Mouse (Mus musculus) MEL (cell line): ENCODE measurements around the gene Phf5a. TPM values are rescaled to one million over a fixed set of nuclear protein-coding genes. Genes with fewer than 3 reads are reported as not detected.

Source experiments
- DNase-seq: peaks from one replicate; pipeline ENCODE4 v3.0.0; 2011; ENCODE audit warnings: low read depth, low spot score
- H3K27ac ChIP-seq: 2 replicates; pipeline ENCODE4 v1.5.1; 2012; ENCODE audit warnings: low read depth, mild to moderate bottlenecking, control low read depth, low read length, moderate library complexity; ENCODE audit not compliant: control insufficient read depth
- H3K27me3 ChIP-seq, 2 experiments: fragments of 150-350 bp in 1 of 2; sonication (generic) in 1 of 2; 2 replicates each; pipeline ENCODE4 v1.6.1; 2012; ENCODE audit warnings: low read length in 2 of 2, mild to moderate bottlenecking in 2 of 2, improper control_type of control experiment in 1 of 2, moderate library complexity in 1 of 2; ENCODE audit not compliant: insufficient read depth in 2 of 2, control insufficient read depth in 1 of 2
- H3K36me3 ChIP-seq, 2 experiments: 2 replicates each; pipeline ENCODE4 v1.6.1; 2012 to 2014; ENCODE audit warnings: low read length in 2 of 2, improper control_type of control experiment in 1 of 2, inconsistent platforms in 1 of 2, mild to moderate bottlenecking in 1 of 2; ENCODE audit not compliant: insufficient read depth in 2 of 2, control insufficient read depth in 1 of 2
- H3K4me1 ChIP-seq, 2 experiments: fragments of 150-350 bp in 1 of 2; sonication (generic) in 1 of 2; 2 replicates each; pipeline ENCODE4 v1.6.1; 2012; ENCODE audit warnings: low read length in 2 of 2, improper control_type of control experiment in 1 of 2, mild to moderate bottlenecking in 1 of 2; ENCODE audit not compliant: insufficient read depth in 2 of 2, control insufficient read depth in 1 of 2
- H3K4me3 ChIP-seq, 2 experiments: fragments of 150-350 bp in 1 of 2; sonication (generic) in 1 of 2; 2 replicates each; pipeline ENCODE4 v1.5.1; 2012; ENCODE audit warnings: low read depth in 2 of 2, low read length in 2 of 2, mild to moderate bottlenecking in 2 of 2, moderate library complexity in 2 of 2, control low read depth in 1 of 2, improper control_type of control experiment in 1 of 2; ENCODE audit not compliant: control insufficient read depth in 1 of 2, insufficient read depth in 1 of 2
- H3K79me2 ChIP-seq: 2 replicates; pipeline ENCODE4 v1.6.1; 2012; ENCODE audit warnings: mild to moderate bottlenecking, low read length, moderate library complexity; ENCODE audit not compliant: control insufficient read depth, poor library complexity, insufficient read depth
- H3K9ac ChIP-seq: 2 replicates; pipeline ENCODE4 v1.6.1; 2012; ENCODE audit warnings: low read depth, mild to moderate bottlenecking, control low read depth, low read length, moderate library complexity; ENCODE audit not compliant: control insufficient read depth, poor library complexity, severe bottlenecking
- H3K9me3 ChIP-seq: fragments of 150-350 bp; sonication (generic); replicated peaks from 2 replicates; pipeline ENCODE4 v1.6.1; 2012; ENCODE audit warnings: mild to moderate bottlenecking, low read length, improper control_type of control experiment, moderate library complexity; ENCODE audit not compliant: insufficient read depth
- CTCF ChIP-seq, 3 experiments: IDR thresholded peaks in 2 of 3; conservative IDR thresholded peaks in 1 of 3; 2 replicates each; pipeline ENCODE4 v1.5.1; 2011 to 2012; ENCODE audit warnings: low read length in 3 of 3, low read depth in 2 of 3, mild to moderate bottlenecking in 2 of 3, improper control_type of control experiment in 1 of 3, inconsistent platforms in 1 of 3, mixed read lengths in 1 of 3, moderate library complexity in 1 of 3; ENCODE audit not compliant: control insufficient read depth in 1 of 3, insufficient read depth in 1 of 3, poor library complexity in 1 of 3, severe bottlenecking in 1 of 3
- E2F4 ChIP-seq: IDR thresholded peaks from 2 replicates; pipeline ENCODE4 v1.6.1; 2011; ENCODE audit warnings: low read depth, low read length, improper control_type of control experiment, borderline replicate concordance
- ELF1 ChIP-seq: IDR thresholded peaks from 2 replicates; pipeline ENCODE4 v1.6.1; 2014; ENCODE audit warnings: low read depth, mild to moderate bottlenecking, inconsistent platforms, low read length, improper control_type of control experiment, moderate library complexity
- EP300 ChIP-seq, 2 experiments: IDR thresholded peaks; 2 replicates each; pipeline ENCODE4 v1.6.1; 2011; ENCODE audit warnings: improper control_type of control experiment in 2 of 2, low read length in 2 of 2, low read depth in 1 of 2, mild to moderate bottlenecking in 1 of 2
- ETS1 ChIP-seq: IDR thresholded peaks from 2 replicates; pipeline ENCODE4 v1.6.1; 2012; ENCODE audit warnings: low read depth, mild to moderate bottlenecking, inconsistent platforms, low read length, improper control_type of control experiment, moderate library complexity
- GATA1 ChIP-seq: IDR thresholded peaks from 2 replicates; pipeline ENCODE4 v1.6.1; 2011; ENCODE audit warnings: low read depth, low read length, improper control_type of control experiment
- HCFC1 ChIP-seq: IDR thresholded peaks from 2 replicates; pipeline ENCODE4 v1.6.1; 2012; ENCODE audit warnings: low read depth, mild to moderate bottlenecking, inconsistent platforms, low read length, improper control_type of control experiment, moderate library complexity
- JUND ChIP-seq: IDR thresholded peaks from 2 replicates; pipeline ENCODE4 v1.6.1; 2011; ENCODE audit warnings: low read depth, mild to moderate bottlenecking, improper control_type of control experiment, low read length
- MAFK ChIP-seq: IDR thresholded peaks from 2 replicates; pipeline ENCODE4 v1.6.1; 2011; ENCODE audit warnings: low read depth, mild to moderate bottlenecking, low read length, improper control_type of control experiment, borderline replicate concordance
- MAX ChIP-seq: IDR thresholded peaks from 2 replicates; pipeline ENCODE4 v1.6.1; 2011; ENCODE audit warnings: low read length, improper control_type of control experiment
- MAZ ChIP-seq: IDR thresholded peaks from 2 replicates; pipeline ENCODE4 v1.6.1; 2012; ENCODE audit warnings: low read depth, mild to moderate bottlenecking, inconsistent platforms, low read length, improper control_type of control experiment
- MEF2A ChIP-seq: IDR thresholded peaks from 2 replicates; pipeline ENCODE4 v1.6.1; 2014; ENCODE audit warnings: low read depth, mild to moderate bottlenecking, inconsistent platforms, low read length, improper control_type of control experiment; ENCODE audit not compliant: poor library complexity, insufficient replicate concordance, severe bottlenecking; ENCODE audit errors: extremely low read depth
- MXI1 ChIP-seq: IDR thresholded peaks from 2 replicates; pipeline ENCODE4 v1.6.1; 2011; ENCODE audit warnings: mild to moderate bottlenecking, low read depth, low read length, improper control_type of control experiment
- MYB ChIP-seq: IDR thresholded peaks from 2 replicates; pipeline ENCODE4 v1.6.1; 2011; ENCODE audit warnings: mild to moderate bottlenecking, low read depth, low read length, improper control_type of control experiment
- MYC ChIP-seq: IDR thresholded peaks from 2 replicates; pipeline ENCODE4 v1.6.1; 2011; ENCODE audit warnings: low read depth, mild to moderate bottlenecking, low read length, improper control_type of control experiment, moderate library complexity
- NELFE ChIP-seq: IDR thresholded peaks from 2 replicates; pipeline ENCODE4 v1.6.1; 2011; ENCODE audit warnings: low read depth, low read length, improper control_type of control experiment
- NRF1 ChIP-seq: IDR thresholded peaks from 2 replicates; pipeline ENCODE4 v1.6.1; 2014; ENCODE audit warnings: low read depth, mild to moderate bottlenecking, inconsistent platforms, low read length, improper control_type of control experiment, moderate library complexity; ENCODE audit not compliant: poor library complexity, insufficient read depth, severe bottlenecking
- POLR2A ChIP-seq, 2 experiments: IDR thresholded peaks; 2 replicates each; pipeline ENCODE4 v1.6.1; 2011 to 2012; ENCODE audit warnings: low read length in 2 of 2, mild to moderate bottlenecking in 2 of 2, control low read depth in 1 of 2, improper control_type of control experiment in 1 of 2, low read depth in 1 of 2, moderate library complexity in 1 of 2; ENCODE audit not compliant: control insufficient read depth in 1 of 2, insufficient read depth in 1 of 2, poor library complexity in 1 of 2
- POLR2AphosphoS2 ChIP-seq: IDR thresholded peaks from 2 replicates; pipeline ENCODE4 v1.6.1; 2011; ENCODE audit warnings: low read length, improper control_type of control experiment
- POLR2AphosphoS5 ChIP-seq: IDR thresholded peaks from 2 replicates; pipeline ENCODE4 v1.6.1; 2012; ENCODE audit warnings: low read depth, borderline replicate concordance, mild to moderate bottlenecking, inconsistent platforms, low read length, moderate library complexity, mixed read lengths
- RAD21 ChIP-seq: IDR thresholded peaks from 2 replicates; pipeline ENCODE4 v1.6.1; 2011; ENCODE audit warnings: mild to moderate bottlenecking, low read depth, low read length, improper control_type of control experiment
- RCOR1 ChIP-seq: IDR thresholded peaks from 2 replicates; pipeline ENCODE4 v1.6.1; 2012; ENCODE audit warnings: low read depth, mild to moderate bottlenecking, inconsistent platforms, low read length, improper control_type of control experiment
- SIN3A ChIP-seq: IDR thresholded peaks from 2 replicates; pipeline ENCODE4 v1.6.1; 2012; ENCODE audit warnings: low read length, improper control_type of control experiment, inconsistent platforms
- SMC3 ChIP-seq: IDR thresholded peaks from 2 replicates; pipeline ENCODE4 v1.6.1; 2011; ENCODE audit warnings: low read depth, low read length, improper control_type of control experiment
- TBP ChIP-seq: IDR thresholded peaks from 2 replicates; pipeline ENCODE4 v1.8.0; 2011; ENCODE audit warnings: low read depth, low read length, improper control_type of control experiment
- TCF12 ChIP-seq: IDR thresholded peaks from 2 replicates; pipeline ENCODE4 v1.6.1; 2014; ENCODE audit warnings: low read depth, mild to moderate bottlenecking, inconsistent platforms, low read length, improper control_type of control experiment, moderate library complexity
- USF1 ChIP-seq: IDR thresholded peaks from 2 replicates; pipeline ENCODE4 v1.6.1; 2014; ENCODE audit warnings: low read depth, mild to moderate bottlenecking, inconsistent platforms, low read length, improper control_type of control experiment, moderate library complexity
- USF2 ChIP-seq, 2 experiments: IDR thresholded peaks; 2 replicates each; pipeline ENCODE4 v1.6.1; 2011 to 2012; ENCODE audit warnings: improper control_type of control experiment in 2 of 2, low read length in 2 of 2, borderline replicate concordance in 1 of 2, inconsistent platforms in 1 of 2, low read depth in 1 of 2, mild to moderate bottlenecking in 1 of 2; ENCODE audit not compliant: insufficient read depth in 1 of 2
- ZC3H11A ChIP-seq: IDR thresholded peaks from 2 replicates; pipeline ENCODE4 v1.6.1; 2012; ENCODE audit warnings: low read depth, mild to moderate bottlenecking, inconsistent platforms, low read length, improper control_type of control experiment
- ZKSCAN1 ChIP-seq: IDR thresholded peaks from 2 replicates; pipeline ENCODE4 v1.6.1; 2012; ENCODE audit warnings: low read depth, mild to moderate bottlenecking, inconsistent platforms, low read length, improper control_type of control experiment, moderate library complexity
- ZMIZ1 ChIP-seq: IDR thresholded peaks from 2 replicates; pipeline ENCODE4 v1.6.1; 2012; ENCODE audit warnings: low read depth, mild to moderate bottlenecking, inconsistent platforms, low read length, improper control_type of control experiment, moderate library complexity
- ZNF384 ChIP-seq: IDR thresholded peaks from 2 replicates; pipeline ENCODE4 v1.6.1; 2012; ENCODE audit warnings: low read depth, mild to moderate bottlenecking, inconsistent platforms, low read length, improper control_type of control experiment
- polyA plus RNA-seq, 2 experiments: library from polyadenylated mRNA; stranded (reverse) in 1 of 2; unstranded in 1 of 2; fragments of >175 nt in 1 of 2; fragments of >200 nt in 1 of 2; gene quantifications; 2 replicates each; pipeline versions ENCODE4 v1.2.1 to v1.2.4; 2012; ENCODE audit warnings: low replicate concordance in 2 of 2, low read depth in 1 of 2; ENCODE audit not compliant: insufficient read length in 2 of 2, insufficient read depth in 1 of 2, missing spikeins in 1 of 2
- total RNA-seq: library from RNA; depleted of rRNA; stranded (reverse); fragments of 300-350 nt; gene quantifications from 2 replicates; pipeline ENCODE4 v1.2.3, GENCODE M21; 2012

Gene Phf5a
- total and polyA plus RNA-seq, 3 experiments: 128 to 164 TPM; not detected in 1

GRCm38 (mm10) chr15:81860471-81861135 is 11.1 kb downstream of the Phf5a start:
- peaks cover 32% of the 10 kb centered on the region for H3K79me2 ChIP-seq
- H3K4me3 ChIP-seq: peak overlapping the region; percentile 48 to 84
- H3K27ac ChIP-seq: peak overlapping the region; percentile 91
- H3K4me1 ChIP-seq: peaks cover 18 to 22% of the 10 kb centered on the region in 2 experiments
- H3K36me3 ChIP-seq: peaks cover 0 to 27% of the 10 kb centered on the region in 2 experiments; a peak in 3 of 4 replicates
- TF ChIP-seq E2F4 (peak; percentile 87), MXI1 (peak; percentile 62), MAZ (no peak), SIN3A (peak; percentile 50), USF1 (no peak), GATA1 (no peak), CTCF (IDR thresholded peaks at IDR 0.05 in 2 of 3, conservative IDR thresholded peaks at IDR 0.05 in 1 of 3; ENCODE audit: control insufficient read depth in 1 of 3, insufficient read depth in 1 of 3, low read depth in 2 of 3, low read length in 3 of 3, poor library complexity in 1 of 3, severe bottlenecking in 1 of 3) (no peak), RCOR1 (no peak), ZNF384 (no peak), EP300 (IDR thresholded peaks at IDR 0.05; ENCODE audit: low read depth in 1 of 2, low read length in 2 of 2) (no peak), MAX (peak; percentile 12; the same call in 1 of the 2 replicates), ZKSCAN1 (no peak), ZMIZ1 (no peak), TBP (peak; percentile 60; the same call in 1 of the 2 replicates), RAD21 (no peak), MEF2A (no peak), POLR2AphosphoS5 (no peak), NRF1 (no peak), HCFC1 (peak; percentile 42; the same call in 1 of the 2 replicates), ETS1 (0 out of 2 replicates have a peak, but pooled peaks have one; percentile 35), MAFK (peak; percentile 63; the same call in 1 of the 2 replicates), TCF12 (0 out of 2 replicates have a peak, but pooled peaks have one; percentile 22), SMC3 (no peak), JUND (no peak), NELFE (peak; percentile 60), ZC3H11A (0 out of 2 replicates have a peak, but pooled peaks have one; percentile 7), MYB (no peak), ELF1 (no peak), POLR2AphosphoS2 (peak; percentile 54; the same call in 1 of the 2 replicates), MYC (no peak), USF2 (IDR thresholded peaks at IDR 0.05; ENCODE audit: borderline replicate concordance in 1 of 2, insufficient read depth in 1 of 2, low read depth in 1 of 2, low read length in 2 of 2) (no peak), POLR2A (IDR thresholded peaks at IDR 0.05; ENCODE audit: control insufficient read depth in 1 of 2, insufficient read depth in 1 of 2, low read depth in 1 of 2, low read length in 2 of 2, poor library complexity in 1 of 2) (peak in 1 of 2 experiments; percentile 74; a peak in 2 of 4 replicates)
- TF ChIP-seq, all 39 proteins: peak for 13
- H3K9me3 ChIP-seq: no peaks in the 10 kb centered on the region
- no peaks in the 10 kb centered on the region for H3K27me3 ChIP-seq
- peak overlapping the region; percentile 77 for H3K9ac ChIP-seq
- DNase-seq: peak; percentile 89
